Mouse (Mus musculus): ENCODE results near the gene Mrm1. TPM values are rescaled to one million over a fixed set of nuclear protein-coding genes. Genes with fewer than 3 reads are reported as not detected.

Mrm1 gene
- total RNA-seq (2021): 10 to 100 TPM; 18.9 to 19.7 TPM
- polyA plus RNA-seq (2012; rRNA removed): 14.7 and 28.1 TPM in 2 replicates
- long read RNA-seq, transcript Mrm1-201 (5 exons, 2,477 nt): major isoform, 26 of 33 reads
- long read RNA-seq, partial matches to known transcripts: 3 of 33 reads
- long read RNA-seq, other reads (novel, unspliced or antisense): 4 of 33 reads

DNA sequence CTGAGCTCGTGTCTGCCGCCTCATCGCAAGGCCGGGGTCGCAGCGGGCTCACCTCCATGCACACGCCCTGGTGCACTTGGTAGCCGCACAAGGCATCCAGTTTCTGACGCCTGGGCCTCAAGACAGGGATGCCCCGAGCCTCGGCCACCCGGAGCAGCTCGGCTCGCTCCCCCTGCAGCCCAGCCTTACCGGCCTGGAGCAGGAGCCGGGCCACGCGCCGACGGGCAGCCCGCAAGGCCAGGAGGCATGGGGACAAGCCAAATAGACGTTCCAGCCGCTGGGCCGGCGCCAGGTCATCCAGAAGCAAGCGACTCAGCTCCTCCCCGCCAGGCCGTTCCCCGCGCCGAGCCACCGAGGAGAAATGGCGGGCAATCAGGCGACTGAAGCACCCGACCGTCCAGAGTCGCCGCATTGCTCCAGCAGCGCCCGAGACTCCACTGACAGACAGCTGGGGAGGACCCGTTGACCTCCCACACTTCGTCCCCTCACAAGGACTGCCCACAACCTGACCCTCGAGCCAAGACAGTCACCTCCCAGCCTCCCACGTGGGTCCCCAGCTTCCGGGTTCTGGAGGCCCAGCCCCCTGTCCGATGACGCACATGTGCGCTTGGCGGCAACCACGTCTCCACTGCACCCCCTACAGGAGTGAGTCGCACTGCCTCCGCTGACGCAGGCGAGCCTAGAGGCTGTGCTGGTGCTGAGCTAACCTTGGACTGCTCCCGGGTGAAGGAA, at the start of gene Mrm1:
TSS of gene Mrm1 (minus strand) at position 555 of the 732 bp plus-strand sequence.
- H3K79me2 ChIP-seq (replicated peaks; ENCODE audit: control insufficient read depth, insufficient read depth, low read length): no peaks in the 10 kb centered on the region
- intact Hi-C loops (cut with DNase I): loop anchor here (2.0 to 5.0 kb wide), 2 partner anchors 20 to 307 kb away; partner anchors contain the start of gene Aatf
- peaks cover 3% of the 10 kb centered on the region for H3K36me3 ChIP-seq (ENCODE audit: control insufficient read depth, insufficient read depth, low read length)
- H3K27ac ChIP-seq: peak within 1 kb of the TSS; percentile 93
- WGBS: under 1% methylated on average over 55 of the region's 55 CpGs
- no peaks in the 10 kb centered on the region for H3K27me3 ChIP-seq (ENCODE audit: control insufficient read depth, insufficient read depth, low read length)
- peak within 1 kb of the TSS; percentile 86 for H3K4me3 ChIP-seq
- H3K9ac ChIP-seq (ENCODE audit: low read depth, low read length): peak within 1 kb of the TSS; percentile 81
- peaks cover 3% of the 10 kb centered on the region for H3K4me1 ChIP-seq (ENCODE audit: control insufficient read depth, insufficient read depth, low read length)
- TF ChIP-seq POLR2A (IDR thresholded peaks at IDR 0.05; ENCODE audit: insufficient read depth, low read depth, low read length): peak; percentile 87
- peak; percentile 98 for TF ChIP-seq EP300 (IDR thresholded peaks at IDR 0.05; ENCODE audit: insufficient read depth, low read depth, low read length)
- TF ChIP-seq CTCF (IDR thresholded peaks at IDR 0.05): no peak; the same call in none of the 2 replicates
- peak; percentile 95 to 96 for DNase-seq

DNA sequence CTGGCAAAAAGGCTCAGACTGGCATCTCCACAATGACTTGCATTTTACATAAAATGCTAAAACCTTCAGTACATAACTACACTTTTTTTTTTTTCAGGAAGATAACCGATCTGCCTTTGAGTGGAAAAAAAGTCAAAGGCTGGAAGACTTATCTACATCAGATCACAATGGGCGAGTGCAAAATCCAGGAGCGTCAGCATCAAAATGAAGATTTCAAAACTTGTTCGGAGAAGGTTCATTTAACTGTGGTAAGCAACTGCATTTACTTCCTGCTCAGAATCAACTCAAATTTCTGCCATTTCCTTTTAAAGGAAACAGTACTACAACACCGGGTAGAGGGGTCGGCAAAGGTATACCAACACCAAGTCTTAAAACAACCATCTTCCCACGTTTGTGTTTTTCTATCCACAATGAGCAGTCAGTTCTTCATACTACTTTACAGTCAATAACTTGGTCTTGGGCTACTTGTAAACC, 49.5 kb upstream of the Mrm1 start:
- 5% methylated on average over 7 of the region's 7 CpGs for WGBS
- no peak overlapping the region; the same call in 1 of the 2 replicates for H3K9ac ChIP-seq (ENCODE audit: low read depth, low read length)
- H3K36me3 ChIP-seq (ENCODE audit: control insufficient read depth, insufficient read depth, low read length): peaks cover 31% of the 10 kb centered on the region
- DNase-seq: no peak
- H3K79me2 ChIP-seq (replicated peaks; ENCODE audit: control insufficient read depth, insufficient read depth, low read length): peaks cover 1% of the 10 kb centered on the region; the same call in 1 of the 2 replicates
- H3K4me3 ChIP-seq: peak overlapping the region; percentile 71
- TF ChIP-seq EP300 (IDR thresholded peaks at IDR 0.05; ENCODE audit: insufficient read depth, low read depth, low read length): no peak
- no peak for TF ChIP-seq POLR2A (IDR thresholded peaks at IDR 0.05; ENCODE audit: insufficient read depth, low read depth, low read length)
- TF ChIP-seq CTCF (IDR thresholded peaks at IDR 0.05): no peak
- intact Hi-C loops (cut with DNase I): no loop called here
- peak overlapping the region; percentile 100 for H3K27ac ChIP-seq
- no peaks in the 10 kb centered on the region for H3K27me3 ChIP-seq (ENCODE audit: control insufficient read depth, insufficient read depth, low read length)
- H3K4me1 ChIP-seq (ENCODE audit: control insufficient read depth, insufficient read depth, low read length): peaks cover 8% of the 10 kb centered on the region

DNA sequence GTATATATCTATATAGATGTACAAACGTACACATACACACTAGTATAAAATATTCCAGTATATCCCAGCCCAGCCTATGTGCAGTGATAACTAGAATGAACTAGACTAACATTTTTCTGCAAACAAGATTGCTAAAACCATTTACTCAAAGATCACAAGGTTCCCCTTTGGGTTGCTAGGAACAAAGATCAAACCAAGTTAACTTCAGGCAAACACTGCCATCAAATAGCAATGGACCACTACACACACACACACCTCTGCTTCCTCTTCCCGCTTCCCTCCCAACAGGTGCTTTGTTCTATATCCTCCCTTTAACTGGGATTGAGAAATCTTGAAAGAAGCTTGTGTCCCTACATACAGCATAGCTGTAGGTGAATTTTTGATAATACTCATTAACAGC, 48.3 kb upstream of the Mrm1 start:
- no peak overlapping the region for H3K4me3 ChIP-seq
- H3K79me2 ChIP-seq (replicated peaks; ENCODE audit: control insufficient read depth, insufficient read depth, low read length): peaks cover 1% of the 10 kb centered on the region; the same call in 1 of the 2 replicates
- no peak overlapping the region for H3K9ac ChIP-seq (ENCODE audit: low read depth, low read length)
- no peaks in the 10 kb centered on the region for H3K27me3 ChIP-seq (ENCODE audit: control insufficient read depth, insufficient read depth, low read length)
- DNase-seq: no peak
- intact Hi-C loops (cut with DNase I): no loop called here
- H3K4me1 ChIP-seq (ENCODE audit: control insufficient read depth, insufficient read depth, low read length): peaks cover 8% of the 10 kb centered on the region
- WGBS: 72% methylated on average over 2 of the region's 2 CpGs
- H3K36me3 ChIP-seq (ENCODE audit: control insufficient read depth, insufficient read depth, low read length): peaks cover 31% of the 10 kb centered on the region
- TF ChIP-seq CTCF (IDR thresholded peaks at IDR 0.05): no peak
- H3K27ac ChIP-seq: no peak overlapping the region

DNA sequence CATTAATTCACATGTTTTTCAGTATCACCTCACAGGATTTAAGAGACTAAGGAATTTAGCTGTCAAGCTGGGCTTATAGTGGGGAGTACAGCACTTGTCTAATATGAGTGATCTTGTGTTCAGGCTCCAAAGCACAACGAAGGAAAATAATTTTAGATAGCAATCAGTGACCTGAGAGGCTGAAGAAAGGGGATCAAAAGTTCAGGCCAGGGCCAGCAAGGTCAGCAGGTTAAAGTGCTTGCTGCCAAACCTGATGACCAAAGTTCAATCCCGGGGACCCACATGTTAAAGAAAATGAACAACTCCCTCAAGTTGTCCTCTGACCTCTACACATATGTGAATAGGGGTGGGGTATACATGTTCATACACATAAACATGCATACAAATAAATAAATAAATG, 46.0 kb upstream of the Mrm1 start:
- no peak overlapping the region for H3K4me3 ChIP-seq
- H3K79me2 ChIP-seq (replicated peaks; ENCODE audit: control insufficient read depth, insufficient read depth, low read length): peaks cover 3% of the 10 kb centered on the region; the same call in 1 of the 2 replicates
- H3K9ac ChIP-seq (ENCODE audit: low read depth, low read length): no peak overlapping the region
- peaks cover 8% of the 10 kb centered on the region for H3K4me1 ChIP-seq (ENCODE audit: control insufficient read depth, insufficient read depth, low read length)
- peaks cover 38% of the 10 kb centered on the region for H3K36me3 ChIP-seq (ENCODE audit: control insufficient read depth, insufficient read depth, low read length)
- WGBS: 42% methylated on average over 2 of the region's 2 CpGs
- DNase-seq: no peak
- TF ChIP-seq POLR2A (IDR thresholded peaks at IDR 0.05; ENCODE audit: insufficient read depth, low read depth, low read length): no peak
- TF ChIP-seq CTCF (IDR thresholded peaks at IDR 0.05): no peak
- no peak for TF ChIP-seq EP300 (IDR thresholded peaks at IDR 0.05; ENCODE audit: insufficient read depth, low read depth, low read length)
- H3K27me3 ChIP-seq (ENCODE audit: control insufficient read depth, insufficient read depth, low read length): no peaks in the 10 kb centered on the region
- H3K27ac ChIP-seq: no peak overlapping the region
- intact Hi-C loops (cut with DNase I): no loop called here

DNA sequence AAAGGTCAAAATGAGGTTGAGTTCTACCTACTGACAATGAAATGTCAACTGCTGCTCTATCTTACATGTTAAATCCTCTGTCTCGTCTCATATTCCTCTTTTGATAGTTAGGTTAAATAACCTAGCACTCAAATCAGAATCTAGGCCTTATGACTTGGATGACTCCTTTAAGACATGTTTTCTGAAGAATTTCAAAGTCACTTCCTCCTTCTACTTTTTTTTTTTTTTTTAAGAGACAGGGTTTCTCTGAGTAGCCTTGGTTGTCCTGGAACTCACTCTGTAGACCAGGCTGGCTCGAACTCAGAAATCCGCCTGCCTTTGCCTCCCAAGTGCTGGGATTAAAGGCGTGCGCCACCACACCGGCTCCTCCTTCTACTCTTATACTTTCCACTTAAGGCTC, 36.0 kb upstream of the Mrm1 start:
- TF ChIP-seq CTCF (IDR thresholded peaks at IDR 0.05) (no peak), EP300 (IDR thresholded peaks at IDR 0.05; ENCODE audit: insufficient read depth, low read depth, low read length) (no peak), POLR2A (IDR thresholded peaks at IDR 0.05; ENCODE audit: insufficient read depth, low read depth, low read length) (no peak)
- H3K27me3 ChIP-seq (ENCODE audit: control insufficient read depth, insufficient read depth, low read length): no peaks in the 10 kb centered on the region
- H3K4me3 ChIP-seq: no peak overlapping the region
- no peak overlapping the region for H3K9ac ChIP-seq (ENCODE audit: low read depth, low read length)
- H3K36me3 ChIP-seq (ENCODE audit: control insufficient read depth, insufficient read depth, low read length): peaks cover 8% of the 10 kb centered on the region
- no peaks in the 10 kb centered on the region for H3K4me1 ChIP-seq (ENCODE audit: control insufficient read depth, insufficient read depth, low read length)
- no peak overlapping the region for H3K27ac ChIP-seq
- no peak for DNase-seq
- WGBS: 95% methylated on average over 6 of the region's 6 CpGs
- intact Hi-C loops (cut with DNase I): no loop called here
- no peaks in the 10 kb centered on the region for H3K79me2 ChIP-seq (replicated peaks; ENCODE audit: control insufficient read depth, insufficient read depth, low read length)

Data from heart, adult 2 months (tissue).